Mouse (Mus musculus) embryonic fibroblast, embryonic 13.5 days (primary cell): ENCODE measurements around the gene Stt3a.

Experiments used
- CTCF ChIP-seq: IDR thresholded peaks from 2 replicates; pipeline ENCODE4 v1.5.1; 2011; ENCODE audit warnings: mild to moderate bottlenecking, control low read depth, low read length, moderate library complexity, borderline replicate concordance; ENCODE audit not compliant: insufficient read depth
- POLR2A ChIP-seq: IDR thresholded peaks from 2 replicates; pipeline ENCODE4 v1.6.1; 2011; ENCODE audit warnings: low read depth, mild to moderate bottlenecking, control low read depth, low read length, moderate library complexity

GRCm38 (mm10) chr9:36803386-36803785 is 35.9 kb upstream of the Stt3a start:
- TF ChIP-seq POLR2A = no peak
- no peak for TF ChIP-seq CTCF
